Mouse (Mus musculus) megakaryocyte-erythroid progenitor cell, adult 5 weeks (primary cell): Measurements from ENCODE around the gene Dkc1. TPM values are rescaled to one million over a fixed set of nuclear protein-coding genes. Genes with fewer than 3 reads are reported as not detected.

Experiments
- polyA plus RNA-seq: library from polyadenylated mRNA; stranded (reverse); fragments of >175 nt; gene quantifications from 2 replicates; pipeline ENCODE4 v1.2.3, GENCODE M21; 2012

The Dkc1 gene
- polyA plus RNA-seq, result 14.4 and 14.9 TPM in 2 replicates

DNA sequence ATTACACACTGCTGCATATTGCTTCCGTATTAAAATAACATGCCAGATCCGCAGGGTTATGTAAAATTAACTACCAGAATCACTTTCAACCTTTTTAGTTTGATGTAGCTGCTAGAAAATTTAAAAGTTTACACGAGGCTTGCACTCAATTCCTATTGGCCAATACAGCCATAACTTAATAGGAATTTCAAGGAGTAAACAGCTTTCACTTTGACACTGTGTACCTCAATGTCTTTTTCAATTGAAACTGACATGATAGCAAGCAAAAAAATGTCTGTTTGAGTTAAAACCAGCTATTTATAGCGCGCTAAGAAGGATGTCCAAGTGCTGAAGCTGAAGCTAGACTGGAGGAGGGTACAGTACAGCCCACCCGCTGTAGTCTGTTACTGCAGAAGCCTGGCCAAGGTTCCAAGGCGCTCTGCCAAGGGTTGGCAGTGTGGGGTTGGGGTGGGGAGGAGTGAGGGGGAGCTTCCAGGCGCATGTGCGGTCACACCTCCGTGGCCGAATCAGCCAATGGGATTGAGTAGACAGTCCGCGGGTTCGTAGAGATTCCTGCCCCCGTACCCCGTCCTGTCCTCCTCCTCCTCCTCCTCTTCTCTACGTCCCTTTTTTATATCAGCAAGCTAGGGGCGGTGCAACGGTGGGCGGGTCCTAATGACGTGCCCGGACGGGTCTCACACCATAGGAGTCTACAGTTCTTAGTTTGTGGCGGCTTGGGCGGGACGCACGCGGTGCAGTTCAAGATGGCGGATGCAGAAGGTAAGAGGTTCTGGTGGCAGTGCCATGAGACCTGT lies at the start of gene Dkc1:
Gene Dkc1 (plus strand): TSS at position 486 of the 794 bp plus-strand sequence.

GRCm38 (mm10) chrX:75084774-75085508 lies 10.7 kb upstream of the Dkc1 start, which contains the start of gene Gab3:
TSS of gene Gab3 (minus strand) at chrX:75085458.

DNA sequence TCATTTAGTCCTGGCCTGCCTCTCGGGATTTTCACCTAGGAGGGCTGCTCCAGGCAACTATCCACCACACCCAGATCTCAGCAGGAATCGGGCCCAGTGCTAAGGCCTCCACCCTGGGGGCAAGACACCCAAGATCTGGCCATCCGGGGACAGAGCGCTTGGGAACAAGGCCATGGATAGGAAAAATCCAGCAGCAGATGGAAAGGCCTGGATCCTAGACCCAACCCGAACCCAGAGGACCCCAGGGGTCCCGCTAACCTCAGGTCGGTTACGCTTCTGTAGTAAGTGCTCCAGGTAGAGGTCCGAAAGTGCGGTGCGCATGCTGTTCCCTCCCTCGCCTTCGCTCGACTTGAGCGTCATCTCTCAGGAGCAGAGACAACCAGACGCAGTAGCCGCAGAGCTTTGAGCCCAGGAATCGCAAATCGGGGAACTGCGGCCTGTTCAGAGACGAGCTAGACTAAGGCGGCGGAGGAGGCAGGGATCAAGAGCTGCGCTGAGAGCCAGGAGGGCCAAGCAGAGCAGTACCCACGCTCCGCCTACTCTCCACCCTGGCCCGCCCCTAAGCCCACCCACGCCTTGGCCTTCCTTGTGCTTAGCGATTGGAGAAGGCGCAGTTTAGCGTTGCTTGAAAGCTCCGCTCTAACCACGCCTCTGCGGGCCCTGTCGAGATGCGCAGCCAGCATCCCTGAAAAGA lies 35.0 kb downstream of the Dkc1 start, which contains the start of gene Mpp1:
Gene Mpp1 (minus strand): TSS at position 550 of the 694 bp plus-strand sequence.

Other genes starting within 250 kb of the Dkc1 start
- 0.34 and 0.43 TPM in 2 replicates for gene Gab3, start 10.4 kb upstream of the Dkc1 start, polyA plus RNA-seq
- 3.8 and 5.4 TPM in 2 replicates for gene Mpp1, start 35.2 kb downstream of the Dkc1 start, polyA plus RNA-seq
- gene Smim9, start 67.9 kb downstream of the Dkc1 start, polyA plus RNA-seq, result not detected in 2 replicates